Mouse (Mus musculus) heart, embryonic 10.5 days (tissue): ENCODE measurements at regions not wholly inside any gene's neighbourhood (a gene's known extent, or its start where the extent isn't known, plus 50 kb on each side); places are given as distances from the start of the nearest gene placed in this dataset.

Experiments used
- DNase-seq: peaks from one replicate; pipeline ENCODE4 v3.0.0-alpha.2; 2017; ENCODE audit warnings: low spot score
- H3K27ac ChIP-seq: fragments of 300-500 bp; sonication (generic); 2 replicates; pipeline ENCODE4 v1.5.1; 2016; ENCODE audit warnings: mild to moderate bottlenecking
- H3K27me3 ChIP-seq: fragments of 300-500 bp; sonication (generic); 2 replicates; pipeline ENCODE4 v1.6.1; 2016; ENCODE audit warnings: mild to moderate bottlenecking; ENCODE audit not compliant: poor library complexity, insufficient read depth, severe bottlenecking
- H3K36me3 ChIP-seq: fragments of 300-500 bp; sonication (generic); 2 replicates; pipeline ENCODE4 v1.6.1; 2016; ENCODE audit warnings: mild to moderate bottlenecking, moderate library complexity
- H3K4me1 ChIP-seq: fragments of 300-500 bp; sonication (generic); 2 replicates; pipeline ENCODE4 v1.6.1; 2016; ENCODE audit warnings: mild to moderate bottlenecking
- H3K4me3 ChIP-seq: fragments of 300-500 bp; sonication (generic); 2 replicates; pipeline ENCODE4 v1.5.1; 2016; ENCODE audit warnings: mild to moderate bottlenecking, moderate library complexity
- H3K9me3 ChIP-seq: fragments of 300-500 bp; sonication (generic); 2 replicates; pipeline ENCODE4 v1.6.1; 2016; ENCODE audit warnings: mild to moderate bottlenecking, moderate library complexity
- WGBS: fragments of 180-500 bp; shearing (Covaris S2); methylation state at CpG from one replicate; pipeline ENCODE4 v1.1.7; 2016; 5-methylcytosine and 5-hydroxymethylcytosine counted together

DNA sequence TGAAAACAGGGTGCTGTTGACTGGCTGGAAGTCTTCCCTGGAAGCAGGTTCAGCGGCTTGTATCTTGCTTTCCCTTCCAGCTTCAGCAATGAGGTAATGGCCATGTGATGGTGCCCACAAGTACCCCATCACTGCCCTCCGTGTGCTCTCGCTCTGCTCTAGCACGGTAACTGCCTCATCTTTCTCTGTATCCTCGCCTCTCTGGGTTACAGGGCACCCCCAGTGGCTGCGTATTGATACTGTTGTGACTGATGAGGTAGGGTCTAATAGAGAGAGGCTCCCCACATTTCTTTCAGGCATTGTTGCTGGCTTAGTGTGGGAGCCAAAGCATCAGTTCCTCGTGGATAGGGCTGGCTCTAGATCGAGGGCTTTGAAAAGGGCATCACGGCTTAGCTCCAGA is 147.9 kb upstream of the Pitx1 start:
- no peak overlapping the region for H3K4me3 ChIP-seq
- H3K9me3 ChIP-seq = no peaks in the 10 kb centered on the region
- H3K4me1 ChIP-seq = peaks cover 14% of the 10 kb centered on the region
- peaks cover 43% of the 10 kb centered on the region for H3K27me3 ChIP-seq
- no peak for DNase-seq
- H3K36me3 ChIP-seq = no peaks in the 10 kb centered on the region
- no peak overlapping the region for H3K27ac ChIP-seq
- WGBS = 48% methylated on average over 9 of the region's 9 CpGs

- Histone ChIP-seq H3K36me3 (no peaks in the 10 kb centered on the region), H3K4me1 (peaks cover 29% of the 10 kb centered on the region), H3K4me3 (no peak overlapping the region), H3K9me3 (no peaks in the 10 kb centered on the region), H3K27ac (no peak overlapping the region), H3K27me3 (peaks cover 28% of the 10 kb centered on the region)
- WGBS = 68% methylated on average over 6 of the region's 6 CpGs
- no peak for DNase-seq
These were observed 145.0 kb upstream of the Pitx1 start for GRCm38 (mm10) chr13:55981041-55981440.

DNA sequence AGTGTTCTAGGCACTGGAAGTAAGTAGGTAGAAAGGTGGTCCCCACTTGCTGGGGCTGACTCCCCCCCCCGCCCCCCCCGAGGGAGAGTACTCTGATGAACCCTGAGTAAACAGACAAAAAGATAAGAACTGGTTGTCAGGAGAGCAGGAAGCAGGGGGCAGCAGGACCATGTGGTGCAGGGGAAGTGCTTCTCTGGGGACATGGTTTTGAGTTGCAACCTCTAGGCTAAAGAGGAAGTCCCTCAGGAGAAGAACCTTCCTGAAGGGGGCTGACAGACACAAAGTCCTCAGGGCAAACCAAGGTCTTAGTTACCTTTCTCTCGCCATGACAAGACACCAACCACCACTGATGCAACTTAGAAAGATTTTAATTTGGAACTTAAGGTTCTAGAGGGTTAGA is 141.9 kb upstream of the Pitx1 start:
- Histone ChIP-seq H3K4me3 (no peak overlapping the region), H3K27ac (peak overlapping the region; percentile 71; the same call in 1 of the 2 replicates), H3K27me3 (peaks cover 12% of the 10 kb centered on the region; the same call in 1 of the 2 replicates), H3K36me3 (no peaks in the 10 kb centered on the region), H3K9me3 (no peaks in the 10 kb centered on the region), H3K4me1 (peaks cover 24% of the 10 kb centered on the region)
- no peak for DNase-seq
- WGBS = 53% methylated on average over 3 of the region's 3 CpGs

GRCm38 (mm10) chr13:55976911-55977381 is 141.0 kb upstream of the Pitx1 start:
- H3K4me1 ChIP-seq = peaks cover 24% of the 10 kb centered on the region
- H3K4me3 ChIP-seq = no peak overlapping the region
- peaks cover 4% of the 10 kb centered on the region; the same call in 1 of the 2 replicates for H3K27me3 ChIP-seq
- no peaks in the 10 kb centered on the region for H3K9me3 ChIP-seq
- DNase-seq = no peak
- 32% methylated on average over 10 of the region's 10 CpGs for WGBS
- H3K36me3 ChIP-seq = no peaks in the 10 kb centered on the region
- peak overlapping the region; percentile 71 for H3K27ac ChIP-seq

DNA sequence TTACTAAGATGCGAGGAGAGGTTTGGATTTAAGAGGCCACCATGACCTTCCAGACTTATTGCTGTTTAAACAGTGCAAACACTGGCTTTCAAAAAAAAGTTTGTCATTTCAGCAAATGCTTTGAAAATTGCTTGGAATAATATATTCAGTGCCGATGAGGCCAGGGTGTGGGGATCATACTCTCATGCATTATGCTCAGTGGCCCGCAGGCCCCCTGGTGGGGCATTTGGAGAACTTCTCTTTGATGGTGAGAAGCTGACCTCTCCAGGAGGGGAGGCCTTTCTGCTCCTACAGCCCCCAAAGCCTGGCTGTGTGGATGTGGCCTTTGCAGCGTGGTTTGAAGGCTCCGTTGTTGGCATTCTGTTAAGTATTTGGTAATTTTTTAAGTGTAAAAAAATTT is 138.1 kb upstream of the Pitx1 start:
- DNase-seq = no peak
- Histone ChIP-seq H3K9me3 (no peaks in the 10 kb centered on the region; the same call in 1 of the 2 replicates), H3K27ac (no peak overlapping the region), H3K36me3 (no peaks in the 10 kb centered on the region), H3K4me1 (peaks cover 22% of the 10 kb centered on the region), H3K4me3 (no peak overlapping the region), H3K27me3 (no peaks in the 10 kb centered on the region)
- WGBS = 51% methylated on average over 5 of the region's 5 CpGs

DNA sequence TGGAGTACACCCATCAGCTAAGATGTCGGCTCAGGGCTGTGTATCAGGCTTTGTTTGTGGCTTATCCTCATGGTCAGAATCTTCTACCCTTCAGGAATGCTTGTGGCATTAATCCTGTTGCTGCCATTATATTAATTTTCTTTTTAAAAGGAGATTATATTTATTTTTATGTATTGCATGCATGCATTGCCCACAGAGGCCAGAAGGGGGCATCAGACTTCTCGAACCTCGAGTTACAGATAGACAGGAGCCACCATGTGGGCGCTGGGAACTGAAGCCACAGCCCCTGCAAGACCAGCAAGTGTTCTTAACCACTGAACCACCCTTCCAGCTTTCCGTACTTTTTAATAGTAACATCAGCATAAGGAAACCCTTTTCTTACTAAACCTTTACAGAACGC is 134.7 kb upstream of the Pitx1 start:
- DNase-seq = no peak
- peaks cover 8% of the 10 kb centered on the region; the same call in 1 of the 2 replicates for H3K27me3 ChIP-seq
- H3K4me3 ChIP-seq = no peak overlapping the region
- peaks cover 16% of the 10 kb centered on the region for H3K4me1 ChIP-seq
- H3K9me3 ChIP-seq = no peaks in the 10 kb centered on the region; the same call in 1 of the 2 replicates
- no peaks in the 10 kb centered on the region for H3K36me3 ChIP-seq
- no peak overlapping the region for H3K27ac ChIP-seq
- 75% methylated on average over 6 of the region's 6 CpGs for WGBS

DNA sequence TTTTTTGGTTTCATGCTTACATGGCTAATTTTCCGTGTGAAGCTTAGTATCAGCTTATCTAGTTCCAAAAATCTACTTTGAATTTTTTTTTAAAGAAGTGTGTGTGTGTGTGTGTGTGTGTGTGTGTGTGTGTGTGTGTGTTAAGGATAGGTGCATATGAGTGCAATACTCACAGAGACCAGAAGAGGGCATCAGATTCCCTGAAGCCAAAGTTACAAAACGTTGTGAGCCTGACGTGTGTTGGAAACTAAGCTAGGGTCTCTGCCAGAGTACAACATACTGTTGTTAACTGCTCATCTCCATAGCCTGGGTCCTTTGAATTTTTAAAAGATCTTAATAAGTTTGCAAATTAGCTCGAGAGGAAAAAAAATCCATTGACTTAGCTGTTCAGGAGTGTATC is 133.5 kb upstream of the Pitx1 start:
- no peak overlapping the region for H3K27ac ChIP-seq
- H3K4me3 ChIP-seq = no peak overlapping the region
- H3K36me3 ChIP-seq = no peaks in the 10 kb centered on the region
- H3K4me1 ChIP-seq = peaks cover 22% of the 10 kb centered on the region
- DNase-seq = no peak
- WGBS = 85% methylated on average over 4 of the region's 4 CpGs
- H3K27me3 ChIP-seq = peaks cover 20% of the 10 kb centered on the region
- H3K9me3 ChIP-seq = no peaks in the 10 kb centered on the region; the same call in 1 of the 2 replicates

DNA sequence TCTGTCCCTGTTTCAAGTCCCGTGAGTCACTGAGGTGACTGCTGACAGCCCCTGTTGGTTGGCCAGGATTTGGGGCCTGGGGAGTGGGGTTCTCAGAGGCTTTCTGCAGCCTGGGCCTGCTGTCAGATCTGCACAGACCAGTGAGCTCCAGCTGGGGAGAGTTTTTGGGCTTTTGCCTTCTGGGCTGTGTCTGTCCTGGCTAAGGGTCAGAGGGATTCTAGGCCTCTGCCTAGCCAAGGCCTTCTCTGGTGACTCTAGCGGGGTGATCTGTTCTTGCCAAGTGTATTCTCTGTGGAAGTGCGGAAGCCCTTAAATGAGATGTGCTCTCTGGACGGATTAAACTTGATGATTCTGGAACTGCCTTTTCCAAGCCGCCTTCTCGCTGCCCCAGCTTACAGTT is 131.2 kb upstream of the Pitx1 start:
- Histone ChIP-seq H3K4me1 (peaks cover 22% of the 10 kb centered on the region), H3K9me3 (no peaks in the 10 kb centered on the region; the same call in 1 of the 2 replicates), H3K36me3 (no peaks in the 10 kb centered on the region), H3K27me3 (peaks cover 43% of the 10 kb centered on the region), H3K27ac (0 out of 2 replicates have a peak overlapping the region, but pooled peaks have one; percentile 33), H3K4me3 (no peak overlapping the region)
- DNase-seq = no peak
- 77% methylated on average over 6 of the region's 6 CpGs for WGBS

DNA sequence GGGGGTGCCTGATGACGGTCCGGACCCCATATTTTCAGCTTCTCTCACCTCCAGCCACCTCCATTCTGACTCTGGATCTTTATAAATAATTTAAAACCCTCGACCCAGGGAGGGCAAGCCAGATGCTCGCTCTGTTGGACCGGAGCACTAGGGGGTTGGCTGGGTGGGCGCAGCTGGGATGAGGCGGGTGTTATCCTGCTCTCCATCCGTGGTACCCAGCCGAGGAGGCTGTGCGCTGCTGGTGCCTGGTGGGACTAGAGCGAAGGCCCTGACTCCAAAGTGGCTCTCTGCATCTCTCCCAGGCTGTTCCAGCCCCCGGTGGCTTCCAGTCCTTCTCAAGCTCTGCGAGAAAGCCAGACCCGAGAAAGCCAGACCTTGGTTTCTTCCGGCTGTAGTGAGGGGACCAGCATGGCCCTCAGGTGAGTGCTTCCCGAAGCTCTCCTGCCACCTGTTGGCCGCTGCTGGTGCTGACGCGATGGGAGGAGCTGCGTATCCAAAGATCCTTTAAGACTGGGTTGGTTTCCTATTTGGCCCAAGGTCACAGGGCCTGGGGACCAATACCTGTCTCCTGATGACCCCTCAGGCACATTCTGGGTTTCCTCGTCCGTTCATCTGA is 127.1 kb upstream of the Pitx1 start:
- no peaks in the 10 kb centered on the region for H3K9me3 ChIP-seq
- peak; percentile 86 for DNase-seq
- peaks cover 30% of the 10 kb centered on the region for H3K4me1 ChIP-seq
- 8% methylated on average over 22 of the region's 22 CpGs for WGBS
- H3K36me3 ChIP-seq = no peaks in the 10 kb centered on the region
- H3K27me3 ChIP-seq = peaks cover 58% of the 10 kb centered on the region
- no peak overlapping the region for H3K27ac ChIP-seq
- peak overlapping the region; percentile 44 for H3K4me3 ChIP-seq

- no peak overlapping the region for H3K27ac ChIP-seq
These were observed 126.4 kb upstream of the Pitx1 start for GRCm38 (mm10) chr13:55962254-55962866.

DNA sequence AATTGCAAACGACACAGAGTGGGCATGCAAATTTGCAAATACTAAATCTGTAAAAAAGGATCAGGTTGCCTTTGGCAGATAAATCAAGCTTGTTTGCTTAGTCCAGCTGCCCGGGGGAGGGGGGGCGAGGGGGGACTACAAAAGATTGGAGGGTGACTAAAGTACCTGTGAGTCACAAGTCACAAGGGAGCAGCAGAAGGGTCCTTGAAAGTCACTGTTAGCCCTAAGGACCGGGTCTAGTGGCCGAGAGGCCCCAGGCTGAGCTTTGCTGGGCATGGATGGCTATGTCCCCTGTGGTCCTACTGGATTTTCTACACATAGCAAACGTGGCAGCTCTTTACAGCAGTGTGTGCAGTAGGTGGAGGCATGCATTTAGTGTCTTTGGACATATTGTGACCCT is 118.4 kb upstream of the Pitx1 start:
- Histone ChIP-seq H3K36me3 (no peaks in the 10 kb centered on the region), H3K4me3 (no peak overlapping the region), H3K9me3 (no peaks in the 10 kb centered on the region), H3K27ac (no peak overlapping the region), H3K4me1 (peaks cover 7% of the 10 kb centered on the region), H3K27me3 (peaks cover 23% of the 10 kb centered on the region; the same call in 1 of the 2 replicates)
- 67% methylated on average over 6 of the region's 6 CpGs for WGBS
- DNase-seq = no peak

More at GRCm38 (mm10) chr13:55962254-55962866, 126.4 kb upstream of the Pitx1 start:
- Histone ChIP-seq H3K27me3 (peaks cover 62% of the 10 kb centered on the region), H3K9me3 (no peaks in the 10 kb centered on the region), H3K36me3 (no peaks in the 10 kb centered on the region), H3K4me1 (peaks cover 30% of the 10 kb centered on the region), H3K4me3 (peak overlapping the region; percentile 44; the same call in 1 of the 2 replicates)
- DNase-seq = no peak
- 39% methylated on average over 18 of the region's 18 CpGs for WGBS

- no peak for DNase-seq
- no peak overlapping the region for H3K27ac ChIP-seq
- no peak overlapping the region for H3K4me3 ChIP-seq
- peaks cover 21% of the 10 kb centered on the region; the same call in 1 of the 2 replicates for H3K27me3 ChIP-seq
- no peaks in the 10 kb centered on the region for H3K36me3 ChIP-seq
- WGBS = 94% methylated on average over 2 of the region's 2 CpGs
- H3K9me3 ChIP-seq = no peaks in the 10 kb centered on the region
- peaks cover 5% of the 10 kb centered on the region for H3K4me1 ChIP-seq
These were observed 117.4 kb upstream of the Pitx1 start for GRCm38 (mm10) chr13:55953426-55953825.

GRCm38 (mm10) chr13:55950773-55951172 is 114.8 kb upstream of the Pitx1 start:
- H3K27me3 ChIP-seq = peaks cover 5% of the 10 kb centered on the region; the same call in 1 of the 2 replicates
- H3K9me3 ChIP-seq = no peaks in the 10 kb centered on the region
- 86% methylated on average over 6 of the region's 6 CpGs for WGBS
- H3K4me3 ChIP-seq = no peak overlapping the region
- H3K4me1 ChIP-seq = peaks cover 6% of the 10 kb centered on the region
- H3K36me3 ChIP-seq = no peaks in the 10 kb centered on the region
- DNase-seq = no peak
- H3K27ac ChIP-seq = no peak overlapping the region
